Mouse (Mus musculus): ENCODE data around the gene Taf12.

DNA sequence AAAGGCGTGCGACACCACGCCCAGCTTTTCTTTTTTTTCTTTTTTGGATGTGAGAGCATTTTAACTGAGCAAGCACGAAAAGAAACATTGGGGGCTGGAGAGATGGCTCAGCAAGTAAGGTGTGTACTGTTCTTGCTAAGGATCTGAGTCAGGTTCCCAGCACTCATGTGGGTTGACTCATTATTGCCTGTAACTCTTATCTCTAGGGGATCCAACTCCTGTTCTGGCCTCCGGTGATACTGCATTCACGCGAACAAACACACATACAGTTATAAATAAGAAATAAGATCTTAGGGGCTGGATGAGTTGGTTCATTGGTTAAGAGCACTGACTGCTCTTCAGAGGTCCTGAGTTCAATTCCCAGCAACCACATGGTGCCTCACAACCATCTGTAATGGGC, 10.9 kb upstream of the Taf12 start:
- TF ChIP-seq POLR2A (IDR thresholded peaks at IDR 0.05; ENCODE audit: borderline replicate concordance, control insufficient read depth, low read depth, low read length) (no peak), CTCF (IDR thresholded peaks at IDR 0.05; ENCODE audit: control insufficient read depth, insufficient read depth, low read length) (no peak)
